Mouse (Mus musculus): ENCODE measurements around the gene Tcap. TPM values are rescaled to one million over a fixed set of nuclear protein-coding genes. Genes with fewer than 3 reads are reported as not detected.

The Tcap gene
- polyA plus RNA-seq, 1 experiment = 2.9 TPM

GRCm38 (mm10) chr11:98412273-98412796 is 28.7 kb downstream of the Tcap start, which contains the start of gene Erbb2:
Gene Erbb2, plus strand, starts transcription at chr11:98412470.
- no peak for DNase-seq (ENCODE audit: low read depth)

- DNase-seq (ENCODE audit: low read depth) = no peak
These were observed 29.2 kb downstream of the Tcap start for GRCm38 (mm10) chr11:98412797-98413301.

GRCm38 (mm10) chr11:98413731-98414130 is 30.1 kb downstream of the Tcap start:
- DNase-seq (ENCODE audit: low read depth) = no peak

DNA sequence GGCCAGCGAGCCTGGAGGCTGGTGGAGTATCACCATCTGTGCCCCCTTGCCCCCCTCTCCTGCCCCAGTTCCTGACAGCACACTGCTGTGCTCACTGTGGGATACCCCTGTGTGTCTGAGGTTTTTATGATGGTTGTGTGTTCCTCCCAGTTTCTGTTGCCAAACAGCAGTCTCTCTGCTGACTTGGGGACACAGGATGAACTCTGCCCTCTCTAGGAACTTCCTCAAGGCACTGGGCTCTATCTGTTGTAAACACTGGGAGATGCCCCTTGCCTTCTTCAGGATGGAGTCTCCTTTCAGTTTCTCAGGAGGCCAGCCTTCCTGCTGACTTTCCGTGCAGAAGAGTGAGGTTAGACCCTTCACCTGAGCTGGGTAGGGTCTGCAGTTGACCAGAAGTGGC is 30.6 kb downstream of the Tcap start:
- no peak for DNase-seq (ENCODE audit: low read depth)

DNA sequence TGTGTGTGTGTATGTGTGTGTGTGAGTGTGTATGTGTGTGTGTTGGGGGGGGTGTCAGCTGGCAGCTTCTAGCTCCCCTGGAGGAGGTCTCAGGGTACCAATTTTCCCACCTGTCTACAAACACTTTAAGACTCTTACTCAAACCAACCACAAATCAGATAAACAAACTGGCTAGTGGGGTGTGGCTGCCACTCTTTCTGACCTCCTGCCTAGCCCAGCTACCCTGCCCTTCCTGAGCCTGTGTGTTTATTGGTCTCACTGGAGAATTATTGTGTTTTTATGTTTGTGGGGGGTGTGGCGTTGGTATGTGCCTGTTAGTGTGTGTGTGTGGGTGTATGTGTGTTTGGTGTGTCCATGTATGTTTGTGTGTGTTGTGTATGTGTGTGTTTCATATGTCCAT is 33.5 kb downstream of the Tcap start:
- DNase-seq (ENCODE audit: low read depth) = no peak

DNA sequence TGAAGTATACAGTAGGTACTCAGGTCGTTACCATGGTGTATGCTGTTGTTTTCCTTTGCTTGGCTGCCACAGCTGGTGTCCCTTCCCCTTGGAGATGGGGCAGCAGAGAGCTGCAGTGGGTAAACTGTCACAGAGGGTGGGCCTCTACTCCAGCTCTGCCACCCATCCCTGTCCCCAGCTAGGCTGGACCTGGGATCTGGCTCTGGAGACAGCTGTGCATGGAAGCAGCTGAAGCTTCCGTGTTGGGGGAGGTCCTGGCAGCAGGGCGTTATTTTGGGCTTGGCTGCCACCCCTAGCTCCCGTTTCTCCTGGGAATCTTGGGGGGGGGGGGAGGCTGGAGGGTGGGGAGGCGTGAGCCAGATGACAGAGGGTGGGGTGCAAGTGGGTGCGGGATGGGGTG is 34.7 kb downstream of the Tcap start:
- DNase-seq (ENCODE audit: low read depth) = no peak

DNA sequence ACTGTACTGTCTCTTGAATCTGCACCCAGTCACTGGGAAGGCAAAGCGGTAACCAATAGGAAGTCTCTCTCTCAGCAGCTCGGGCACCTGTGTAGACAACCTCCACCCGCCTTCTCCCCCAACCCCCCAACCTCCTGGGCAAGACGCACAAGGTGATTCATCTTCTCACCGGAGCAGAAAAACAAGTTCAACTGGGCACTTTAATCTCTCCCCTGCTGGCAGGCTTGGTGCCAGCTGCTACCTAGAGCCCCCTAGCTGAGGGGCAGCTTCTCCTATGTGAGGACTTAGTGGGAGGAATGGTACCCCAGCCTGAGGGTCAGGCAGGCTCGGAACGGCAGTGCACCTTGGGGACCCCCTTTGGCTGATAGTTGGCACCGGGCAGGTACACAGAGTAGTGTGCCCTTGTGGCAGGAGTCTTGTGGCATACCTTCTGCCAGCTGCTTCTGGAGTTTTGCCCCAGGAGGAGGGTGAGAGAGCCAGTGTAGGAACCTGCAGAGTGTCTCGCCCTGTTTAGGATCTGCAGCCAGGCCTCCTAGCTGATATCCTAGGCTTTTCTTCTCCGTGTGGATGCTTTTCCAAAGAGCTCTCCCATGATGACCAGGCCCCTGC is 35.4 kb downstream of the Tcap start:
- no peak for DNase-seq (ENCODE audit: low read depth)

DNA sequence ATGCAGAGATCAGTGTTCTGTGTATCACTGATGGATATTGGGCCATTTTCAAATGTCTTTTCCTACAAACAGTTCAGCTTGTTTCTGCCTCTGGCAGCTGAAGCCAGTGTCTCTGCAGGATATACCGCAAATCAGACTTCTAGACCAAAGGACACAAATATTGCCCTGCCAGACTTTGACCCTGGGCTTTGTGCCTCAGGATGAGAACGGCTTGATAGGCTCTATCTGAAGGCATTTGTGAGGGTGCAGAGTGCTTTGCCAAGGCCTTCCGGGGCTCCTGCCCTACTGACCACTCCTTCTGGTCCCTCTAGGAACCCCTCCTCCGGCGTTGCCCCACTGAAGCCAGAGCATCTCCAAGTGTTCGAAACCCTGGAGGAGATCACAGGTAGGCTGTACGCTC is 43.0 kb downstream of the Tcap start:
- no peak for DNase-seq (ENCODE audit: low read depth)

- no peak for DNase-seq (ENCODE audit: low read depth)
These were observed 44.8 kb downstream of the Tcap start for GRCm38 (mm10) chr11:98428436-98428835.

DNA sequence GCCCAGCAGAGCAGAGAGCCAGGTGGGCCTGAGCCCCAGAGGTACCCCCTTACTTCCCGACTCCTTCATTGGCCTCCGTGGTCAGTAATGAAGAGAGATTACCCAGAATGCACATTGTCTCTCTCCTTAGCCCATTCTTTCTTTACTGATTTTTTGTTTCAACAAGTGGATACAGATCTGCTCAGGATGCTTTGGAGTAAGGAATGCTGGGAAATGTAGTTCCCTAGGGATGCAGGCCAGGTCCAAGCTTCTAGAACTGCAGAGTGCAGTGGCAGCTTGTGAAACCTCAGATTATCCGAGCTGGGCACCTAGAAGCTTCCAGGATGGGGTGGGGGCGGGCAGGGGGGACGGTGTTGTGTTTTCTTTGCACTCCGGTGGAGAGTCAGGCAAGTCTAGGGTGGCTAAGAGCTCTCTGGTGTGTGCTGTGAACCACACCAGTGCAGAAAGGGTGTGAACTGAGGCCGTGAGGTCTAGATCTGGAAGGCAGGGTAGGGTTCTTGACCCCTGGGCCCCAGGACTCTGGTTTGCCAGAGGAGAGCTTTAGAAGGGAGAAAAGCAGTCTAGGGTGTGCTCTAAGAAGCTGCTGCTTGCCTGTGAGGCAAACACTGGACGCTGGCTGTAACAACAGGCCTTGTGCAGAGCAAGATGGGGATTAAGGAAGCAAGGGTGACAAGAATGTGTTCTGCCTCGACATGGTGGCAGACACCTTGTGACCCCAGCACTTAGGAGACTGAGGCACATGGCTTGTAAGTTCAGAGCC is 48.3 kb downstream of the Tcap start:
- DNase-seq (ENCODE audit: low read depth) = no peak

Other genes starting within 250 kb of the Tcap start
- gene Fbxl20, start 233.4 kb upstream of the Tcap start, polyA plus RNA-seq (2012; rRNA removed) = 21.6 TPM in 2 replicates
- gene Med1, start 190.5 kb upstream of the Tcap start, polyA plus RNA-seq (2012; rRNA removed) = 11.4 and 11.8 TPM in 2 replicates
- gene Cdk12, start 180.8 kb upstream of the Tcap start, polyA plus RNA-seq (2012; rRNA removed) = 14.6 and 16.5 TPM in 2 replicates
- not detected in 2 replicates for gene Neurod2, start 54.2 kb upstream of the Tcap start, polyA plus RNA-seq (2012; rRNA removed)
- 10.1 and 15.0 TPM in 2 replicates for gene Ppp1r1b, start 35.4 kb upstream of the Tcap start, polyA plus RNA-seq (2012; rRNA removed)
- 61.2 and 80.9 TPM in 2 replicates for gene Stard3, start 25.4 kb upstream of the Tcap start, polyA plus RNA-seq (2012; rRNA removed)
- gene Pnmt, start 2.6 kb downstream of the Tcap start, polyA plus RNA-seq (2012; rRNA removed) = 7.5 and 32.4 TPM in 2 replicates
- 29.5 and 30.4 TPM in 2 replicates for gene Pgap3, start 16.7 kb downstream of the Tcap start, polyA plus RNA-seq (2012; rRNA removed)
- gene Erbb2, start 28.7 kb downstream of the Tcap start, polyA plus RNA-seq (2012; rRNA removed) = 33.8 and 35.3 TPM in 2 replicates
- 217 and 228 TPM in 2 replicates for gene Mien1, start 55.2 kb downstream of the Tcap start, polyA plus RNA-seq (2012; rRNA removed)
- gene Grb7, start 62.6 kb downstream of the Tcap start, polyA plus RNA-seq (2012; rRNA removed) = 54.7 and 54.8 TPM in 2 replicates
- gene Ikzf3, start 162.2 kb downstream of the Tcap start, polyA plus RNA-seq (2012; rRNA removed) = 0.82 and 0.98 TPM in 2 replicates
- gene Zpbp2, start 167.3 kb downstream of the Tcap start, polyA plus RNA-seq (2012; rRNA removed) = 0.47 and 1.1 TPM in 2 replicates
- gene Ormdl3, start 203.6 kb downstream of the Tcap start, polyA plus RNA-seq (2012; rRNA removed) = 161 and 192 TPM in 2 replicates
- not detected in 2 replicates for gene Lrrc3c, start 214.5 kb downstream of the Tcap start, polyA plus RNA-seq (2012; rRNA removed)
- gene Gm12355, start 241.8 kb downstream of the Tcap start, polyA plus RNA-seq (2012; rRNA removed) = not detected in 2 replicates
- not detected in 2 replicates for gene Gsdma3, start 242.5 kb downstream of the Tcap start, polyA plus RNA-seq (2012; rRNA removed)

All from gonadal fat pad, adult 2 months (tissue).